Mouse (Mus musculus) cerebellum, postnatal 25 days (tissue): ENCODE measurements at regions not wholly inside any gene's neighbourhood (a gene's known extent, or its start where the extent isn't known, plus 50 kb on each side); places are given as distances from the start of the nearest gene placed in this dataset.
A peak's percentile ranks its signal among the peaks of the same experiment; 100 is the strongest.

Source experiments
- DNase-seq, 2 experiments: peaks; one replicate each; pipeline ENCODE4 v3.0.0; 2021; ENCODE audit warnings: mixed read lengths in 2 of 2

DNA sequence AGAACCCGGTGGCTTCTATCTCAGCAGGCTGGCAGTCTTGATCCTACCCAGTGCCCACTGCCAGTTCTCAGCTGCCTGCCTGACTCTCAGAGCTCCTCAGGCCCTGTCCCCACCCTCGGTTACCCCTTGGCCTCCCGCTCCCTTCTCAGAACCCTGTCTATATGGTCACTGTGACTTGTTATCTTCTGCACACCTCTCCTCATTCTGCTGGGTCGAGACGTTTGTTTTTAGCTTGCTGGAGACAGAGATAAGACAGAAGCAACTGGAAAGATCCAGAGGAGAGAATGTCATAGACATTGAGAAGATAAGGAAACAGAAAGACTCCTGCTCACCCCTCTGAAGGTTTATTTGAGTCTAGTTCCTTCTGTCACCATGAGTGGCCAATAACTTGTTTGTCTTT, 53.8 kb upstream of the Phc1 start:
- no peak for DNase-seq

DNA sequence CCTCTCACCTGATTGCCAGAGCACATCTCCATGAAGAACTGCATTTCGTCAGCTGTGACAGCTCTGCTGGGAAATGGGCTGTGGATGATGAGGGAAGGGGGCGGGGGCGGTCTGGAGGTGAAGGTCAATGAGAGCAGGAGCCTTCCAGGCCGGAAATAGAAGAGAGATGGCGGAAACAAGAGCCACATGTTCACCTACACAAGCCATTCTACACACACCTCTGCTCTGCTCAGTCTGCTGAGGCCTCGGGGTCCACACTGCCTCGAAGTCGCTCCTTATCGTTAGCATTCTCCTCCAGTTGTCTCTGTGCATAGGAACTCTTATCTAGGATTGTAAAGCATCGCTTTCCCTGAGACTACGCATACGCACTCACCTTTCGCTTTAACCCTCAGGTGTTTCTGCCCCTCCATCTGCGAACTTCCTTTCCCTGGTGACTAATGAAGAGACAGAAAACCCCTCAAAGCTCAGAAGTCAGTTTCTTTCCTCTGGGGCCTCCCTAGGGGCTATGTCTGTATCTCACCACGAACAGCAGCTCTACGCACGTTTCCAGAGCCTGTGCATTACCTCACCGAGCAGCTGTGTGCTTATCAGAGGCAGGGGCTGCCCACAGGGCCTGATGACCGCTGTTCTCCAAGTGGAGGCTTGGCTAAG, 53.0 kb upstream of the Phc1 start:
- DNase-seq, result no peak

DNA sequence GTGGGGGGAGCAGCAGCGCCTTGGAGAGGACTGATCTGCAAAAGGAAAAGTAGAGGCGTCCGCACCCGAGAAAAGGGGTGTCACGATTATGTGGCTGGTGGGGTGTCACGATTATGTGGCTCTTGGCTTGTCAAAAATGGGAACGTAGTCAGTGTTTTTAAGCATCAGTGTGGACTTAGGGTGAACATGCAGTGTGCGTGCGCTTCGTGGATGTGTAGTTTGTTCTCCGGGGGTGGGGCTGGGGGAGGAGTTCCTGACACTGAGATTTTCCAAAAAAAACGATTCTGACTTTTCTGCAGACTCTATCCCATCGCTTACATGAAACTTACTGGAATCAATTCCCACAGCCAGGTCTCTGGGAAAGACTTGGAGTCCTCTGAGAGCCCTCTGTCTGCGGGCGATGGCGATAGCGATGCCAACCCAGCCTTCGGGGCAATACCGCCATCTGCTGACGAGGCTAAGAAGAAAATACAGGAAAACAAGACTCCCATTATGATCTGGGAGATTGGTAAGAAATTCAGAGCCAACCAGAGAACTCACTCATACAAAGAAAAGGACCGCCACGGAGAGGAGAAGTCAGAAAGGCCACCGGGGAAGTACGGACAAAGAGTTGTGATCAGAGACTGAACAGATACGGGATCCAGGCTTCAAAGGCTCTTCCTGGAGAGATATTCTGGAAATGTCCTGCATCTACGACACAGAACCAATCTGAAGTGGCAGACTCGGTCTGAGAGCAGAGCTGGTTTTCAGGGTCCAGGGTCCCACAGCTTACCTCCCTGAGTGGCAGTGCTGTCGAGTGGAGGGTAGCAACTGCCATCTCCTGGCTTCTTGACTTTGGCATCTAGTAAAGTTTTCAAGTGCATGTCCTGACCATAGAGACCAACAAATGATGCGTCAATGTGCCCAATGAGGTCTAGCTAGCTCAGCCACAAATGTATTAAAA, 51.6 kb upstream of the Phc1 start:
- peak; percentile 62 to 82 for DNase-seq

DNA sequence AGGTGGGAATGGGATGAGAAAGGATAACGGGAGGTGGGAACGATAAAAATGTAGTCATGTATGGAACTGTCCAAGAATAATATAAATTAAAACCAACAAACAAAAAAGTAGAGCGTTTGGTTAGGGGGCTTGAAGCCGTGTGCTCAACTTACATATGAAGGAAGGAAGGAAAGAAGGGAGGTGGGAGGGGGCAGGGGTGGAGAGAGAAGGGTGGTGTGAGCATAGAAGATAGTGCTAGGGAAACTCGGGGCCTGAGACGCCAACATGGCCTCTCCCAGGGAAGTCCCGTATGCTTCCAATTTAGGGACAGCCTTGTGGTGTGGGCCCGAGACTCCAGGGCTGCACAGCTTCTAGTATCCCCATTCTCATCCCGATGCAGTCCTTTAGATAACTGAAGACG, 50.8 kb upstream of the Phc1 start:
- DNase-seq, result no peak

DNA sequence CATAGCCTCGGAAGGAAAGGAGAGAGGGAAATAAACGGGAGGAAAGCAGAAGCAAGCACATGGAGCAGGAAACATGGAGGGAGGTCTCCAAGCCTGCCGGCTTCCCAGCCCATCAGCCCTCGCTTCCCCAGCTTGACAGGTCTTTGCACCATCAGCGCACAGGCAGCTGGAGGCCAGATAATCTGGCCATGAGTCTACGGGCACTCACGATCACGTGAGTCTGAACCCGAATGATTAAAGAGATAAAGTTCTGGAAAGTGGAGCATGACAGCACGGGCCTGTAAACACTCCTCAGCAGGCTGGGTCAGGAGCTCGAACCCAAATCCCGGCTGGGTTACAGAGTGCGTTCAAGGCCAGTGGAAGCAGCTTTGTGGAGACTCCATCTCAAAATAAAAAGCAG, 50.4 kb upstream of the Phc1 start:
- no peak for DNase-seq
